Mouse (Mus musculus) lung, embryonic 16.5 days (tissue): ENCODE results near the gene Ccdc185. TPM values are rescaled to one million over a fixed set of nuclear protein-coding genes. Genes with fewer than 3 reads are reported as not detected.

ENCODE experiments used
- ATAC-seq: fragments of 200-750 bp; cut with Nextera tagmentation; 2 replicates; pipeline ENCODE4 v1.8.0; 2017; ENCODE audit warnings: low read depth, mild to moderate bottlenecking, moderate library complexity
- H3K27ac ChIP-seq: fragments of 300-500 bp; sonication (generic); 2 replicates; pipeline ENCODE4 v1.5.1; 2014; ENCODE audit warnings: mild to moderate bottlenecking, control low read depth, low read length
- H3K27me3 ChIP-seq: fragments of 300-500 bp; sonication (generic); 2 replicates; pipeline ENCODE4 v1.6.1; 2014; ENCODE audit warnings: low read depth, low read length, mixed read lengths; ENCODE audit not compliant: control insufficient read depth, insufficient read depth
- H3K36me3 ChIP-seq: fragments of 300-500 bp; sonication (generic); 2 replicates; pipeline ENCODE4 v1.6.1; 2014; ENCODE audit warnings: low read length; ENCODE audit not compliant: control insufficient read depth, insufficient read depth
- H3K4me1 ChIP-seq: fragments of 300-500 bp; sonication (generic); replicated peaks from 2 replicates; pipeline ENCODE4 v1.6.1; 2014; ENCODE audit warnings: low read length, mixed read lengths; ENCODE audit not compliant: control insufficient read depth, insufficient read depth
- H3K4me2 ChIP-seq: fragments of 300-500 bp; sonication (generic); 2 replicates; pipeline ENCODE4 v1.6.1; 2014; ENCODE audit warnings: low read depth, low read length, control low read depth
- H3K4me3 ChIP-seq: fragments of 300-500 bp; sonication (generic); 2 replicates; pipeline ENCODE4 v1.5.1; 2014; ENCODE audit warnings: mild to moderate bottlenecking, low read length, control low read depth
- H3K9ac ChIP-seq: fragments of 300-500 bp; sonication (generic); 2 replicates; pipeline ENCODE4 v1.6.1; 2014; ENCODE audit warnings: low read length, control low read depth
- H3K9me3 ChIP-seq: fragments of 300-500 bp; sonication (generic); 2 replicates; pipeline ENCODE4 v1.6.1; 2016; ENCODE audit warnings: low read length; ENCODE audit not compliant: control insufficient read depth
- WGBS: fragments of 180-500 bp; shearing (Covaris S2); extraction: QIAGEN DNeasy Blood & Tissue Kit; methylation state at CpG from one replicate; pipeline ENCODE4 v1.1.7; 2014; 5-methylcytosine and 5-hydroxymethylcytosine counted together
- polyA plus RNA-seq: library from polyadenylated mRNA; unstranded; fragments of >200 nt; fragmentation: Nextera tagmentation; extraction: Ambion mirVana; gene quantifications from 2 replicates; pipeline ENCODE4 v1.2.1, GENCODE M21; 2015

Gene Ccdc185
- polyA plus RNA-seq, 1 experiment from 2014 or later: not detected

GRCm38 (mm10) chr1:182754865-182755264 lies 5.9 kb upstream of the Ccdc185 start:
- Histone ChIP-seq H3K9me3 (no peaks in the 10 kb centered on the region), H3K36me3 (no peaks in the 10 kb centered on the region), H3K27me3 (no peaks in the 10 kb centered on the region), H3K9ac (no peak overlapping the region), H3K27ac (no peak overlapping the region), H3K4me2 (no peak overlapping the region), H3K4me3 (no peak overlapping the region), H3K4me1 (peaks cover 4% of the 10 kb centered on the region)
- WGBS: 81% methylated on average over 5 of the region's 5 CpGs
- no peak for ATAC-seq

- WGBS: 47% methylated on average over 8 of the region's 8 CpGs
- H3K9ac ChIP-seq: no peak overlapping the region
- no peaks in the 10 kb centered on the region for H3K27me3 ChIP-seq
- H3K4me1 ChIP-seq: peaks cover 4% of the 10 kb centered on the region
- 0 out of 2 replicates have a peak overlapping the region, but pooled peaks have one; percentile 2 for H3K4me2 ChIP-seq
- H3K36me3 ChIP-seq: no peaks in the 10 kb centered on the region
- no peak for ATAC-seq
- H3K27ac ChIP-seq: peak overlapping the region; percentile 25; the same call in 1 of the 2 replicates
- H3K4me3 ChIP-seq: no peak overlapping the region
- H3K9me3 ChIP-seq: no peaks in the 10 kb centered on the region
Observed at GRCm38 (mm10) chr1:182753694-182754093, 4.7 kb upstream of the Ccdc185 start.

- no peaks in the 10 kb centered on the region for H3K9me3 ChIP-seq
- peaks cover 4% of the 10 kb centered on the region for H3K4me1 ChIP-seq
- H3K27me3 ChIP-seq: no peaks in the 10 kb centered on the region
- no peak overlapping the region for H3K9ac ChIP-seq
- 77% methylated on average over 8 of the region's 8 CpGs for WGBS
- H3K4me3 ChIP-seq: no peak overlapping the region
- no peak overlapping the region for H3K4me2 ChIP-seq
- H3K36me3 ChIP-seq: no peaks in the 10 kb centered on the region
- no peak for ATAC-seq
- no peak overlapping the region for H3K27ac ChIP-seq
Observed at GRCm38 (mm10) chr1:182751301-182751700, 2.3 kb upstream of the Ccdc185 start.

GRCm38 (mm10) chr1:182747834-182748233 lies 1.1 kb downstream of the Ccdc185 start:
- Histone ChIP-seq H3K36me3 (no peaks in the 10 kb centered on the region), H3K9ac (no peak overlapping the region), H3K4me2 (no peak overlapping the region), H3K27me3 (no peaks in the 10 kb centered on the region), H3K9me3 (no peaks in the 10 kb centered on the region), H3K4me3 (no peak overlapping the region), H3K4me1 (no peaks in the 10 kb centered on the region), H3K27ac (no peak overlapping the region)
- WGBS: 62% methylated on average over 17 of the region's 17 CpGs
- no peak for ATAC-seq

- H3K4me2 ChIP-seq: no peak overlapping the region
- ATAC-seq: no peak
- no peak overlapping the region for H3K9ac ChIP-seq
- H3K27me3 ChIP-seq: no peaks in the 10 kb centered on the region
- no peaks in the 10 kb centered on the region for H3K36me3 ChIP-seq
- 86% methylated on average over 9 of the region's 9 CpGs for WGBS
- H3K4me1 ChIP-seq: no peaks in the 10 kb centered on the region
- no peak overlapping the region for H3K27ac ChIP-seq
- H3K9me3 ChIP-seq: no peaks in the 10 kb centered on the region
- H3K4me3 ChIP-seq: no peak overlapping the region
Observed at GRCm38 (mm10) chr1:182747081-182747480, 1.9 kb downstream of the Ccdc185 start.

GRCm38 (mm10) chr1:182735891-182736290 lies 13.1 kb downstream of the Ccdc185 start:
- Histone ChIP-seq H3K9me3 (no peaks in the 10 kb centered on the region), H3K4me3 (no peak overlapping the region), H3K36me3 (no peaks in the 10 kb centered on the region), H3K27me3 (no peaks in the 10 kb centered on the region), H3K4me2 (no peak overlapping the region), H3K27ac (no peak overlapping the region), H3K4me1 (peaks cover 3% of the 10 kb centered on the region; the same call in 1 of the 2 replicates), H3K9ac (no peak overlapping the region)
- peak; percentile 49; the same call in 1 of the 2 replicates for ATAC-seq
- 42% methylated on average over 4 of the region's 4 CpGs for WGBS

GRCm38 (mm10) chr1:182732695-182733094 lies 16.3 kb downstream of the Ccdc185 start:
- no peaks in the 10 kb centered on the region for H3K36me3 ChIP-seq

GRCm38 (mm10) chr1:182729002-182729401 lies 20.0 kb downstream of the Ccdc185 start:
- H3K4me1 ChIP-seq: 0 out of 2 replicates have a peak, but pooled peaks cover 3% of the 10 kb centered on the region
- 77% methylated on average over 9 of the region's 9 CpGs for WGBS
- no peak overlapping the region for H3K4me3 ChIP-seq
- no peaks in the 10 kb centered on the region for H3K36me3 ChIP-seq
- ATAC-seq: no peak
- no peak overlapping the region for H3K4me2 ChIP-seq
- H3K9ac ChIP-seq: no peak overlapping the region
- H3K9me3 ChIP-seq: no peaks in the 10 kb centered on the region
- no peak overlapping the region for H3K27ac ChIP-seq
- no peaks in the 10 kb centered on the region for H3K27me3 ChIP-seq

More at GRCm38 (mm10) chr1:182732695-182733094, 16.3 kb downstream of the Ccdc185 start:
- Histone ChIP-seq H3K4me2 (peak overlapping the region; percentile 17; the same call in 1 of the 2 replicates), H3K27me3 (no peaks in the 10 kb centered on the region), H3K4me1 (peaks cover 3% of the 10 kb centered on the region; the same call in 1 of the 2 replicates), H3K9me3 (no peaks in the 10 kb centered on the region), H3K9ac (no peak overlapping the region), H3K4me3 (no peak overlapping the region), H3K27ac (no peak overlapping the region)
- no peak for ATAC-seq
- WGBS: 17% methylated on average over 7 of the region's 7 CpGs

GRCm38 (mm10) chr1:182727541-182727940 lies 21.4 kb downstream of the Ccdc185 start:
- Histone ChIP-seq H3K9ac (no peak overlapping the region), H3K9me3 (no peaks in the 10 kb centered on the region), H3K27me3 (no peaks in the 10 kb centered on the region), H3K27ac (no peak overlapping the region), H3K4me2 (no peak overlapping the region), H3K36me3 (no peaks in the 10 kb centered on the region), H3K4me1 (no peaks in the 10 kb centered on the region), H3K4me3 (no peak overlapping the region)
- 46% methylated on average over 12 of the region's 12 CpGs for WGBS
- no peak for ATAC-seq
